Mouse (Mus musculus): ENCODE results near the gene Reg4. TPM values are rescaled to one million over a fixed set of nuclear protein-coding genes. Genes with fewer than 3 reads are reported as not detected.

The Reg4 gene
- total and polyA plus RNA-seq, 2 experiments from 2014 or later, result not detected

- Histone ChIP-seq H3K4me3 (ENCODE audit: low read depth, low read length) (no peak overlapping the region), H3K36me3 (ENCODE audit: insufficient read depth) (no peaks in the 10 kb centered on the region), H3K4me2 (ENCODE audit: low read depth) (no peak overlapping the region), H3K9me3 (ENCODE audit: low read length) (no peaks in the 10 kb centered on the region), H3K27ac (ENCODE audit: low read depth, low read length) (no peak overlapping the region), H3K27me3 (ENCODE audit: insufficient read depth, low read length) (no peaks in the 10 kb centered on the region), H3K9ac (no peak overlapping the region), H3K4me1 (ENCODE audit: insufficient read depth) (no peaks in the 10 kb centered on the region)
- DNase-seq, result no peak
- no peak for TF ChIP-seq CTCF (IDR thresholded peaks at IDR 0.05; ENCODE audit: low read depth)
- no peak for ATAC-seq
- 94% methylated on average over 2 of the region's 2 CpGs for WGBS
Observed at GRCm38 (mm10) chr3:98249378-98249777, 27.4 kb downstream of the Reg4 start.

GRCm38 (mm10) chr3:98249833-98250448 lies 28.0 kb downstream of the Reg4 start:
- WGBS, result 76% methylated on average over 11 of the region's 11 CpGs

GRCm38 (mm10) chr3:98254059-98254458 lies 32.1 kb downstream of the Reg4 start:
- no peak for ATAC-seq
- TF ChIP-seq CTCF (IDR thresholded peaks at IDR 0.05; ENCODE audit: low read depth), result no peak
- 92% methylated on average over 2 of the region's 3 CpGs for WGBS
- Histone ChIP-seq H3K9ac (no peak overlapping the region), H3K27me3 (ENCODE audit: insufficient read depth, low read length) (no peaks in the 10 kb centered on the region), H3K36me3 (ENCODE audit: insufficient read depth) (no peaks in the 10 kb centered on the region), H3K4me1 (ENCODE audit: insufficient read depth) (no peaks in the 10 kb centered on the region), H3K4me2 (ENCODE audit: low read depth) (no peak overlapping the region), H3K4me3 (ENCODE audit: low read depth, low read length) (no peak overlapping the region), H3K27ac (ENCODE audit: low read depth, low read length) (no peak overlapping the region), H3K9me3 (ENCODE audit: low read length) (no peaks in the 10 kb centered on the region)
- DNase-seq, result no peak

More at GRCm38 (mm10) chr3:98249833-98250448, 28.0 kb downstream of the Reg4 start:
- Histone ChIP-seq H3K9ac (no peak overlapping the region), H3K27ac (ENCODE audit: low read depth, low read length) (no peak overlapping the region), H3K4me3 (ENCODE audit: low read depth, low read length) (no peak overlapping the region), H3K9me3 (ENCODE audit: low read length) (no peaks in the 10 kb centered on the region), H3K4me1 (ENCODE audit: insufficient read depth) (no peaks in the 10 kb centered on the region), H3K27me3 (ENCODE audit: insufficient read depth, low read length) (no peaks in the 10 kb centered on the region), H3K4me2 (ENCODE audit: low read depth) (no peak overlapping the region), H3K36me3 (ENCODE audit: insufficient read depth) (no peaks in the 10 kb centered on the region)
- no peak for TF ChIP-seq CTCF (IDR thresholded peaks at IDR 0.05; ENCODE audit: low read depth)
- ATAC-seq (peak; percentile 51; the same call in 1 of the 2 replicates), DNase-seq (no peak)

- Histone ChIP-seq H3K27me3 (ENCODE audit: insufficient read depth, low read length) (no peaks in the 10 kb centered on the region), H3K9me3 (ENCODE audit: low read length) (no peaks in the 10 kb centered on the region), H3K27ac (ENCODE audit: low read depth, low read length) (no peak overlapping the region), H3K9ac (no peak overlapping the region), H3K4me3 (ENCODE audit: low read depth, low read length) (no peak overlapping the region), H3K36me3 (ENCODE audit: insufficient read depth) (no peaks in the 10 kb centered on the region), H3K4me1 (ENCODE audit: insufficient read depth) (no peaks in the 10 kb centered on the region), H3K4me2 (ENCODE audit: low read depth) (no peak overlapping the region)
- WGBS, result 78% methylated on average over 8 of the region's 8 CpGs
- no peak for TF ChIP-seq CTCF (IDR thresholded peaks at IDR 0.05; ENCODE audit: low read depth)
- ATAC-seq (peak; percentile 29; the same call in 1 of the 2 replicates), DNase-seq (no peak)
Observed at GRCm38 (mm10) chr3:98254656-98255583, 33.0 kb downstream of the Reg4 start.

GRCm38 (mm10) chr3:98258723-98259122 lies 36.8 kb downstream of the Reg4 start:
- 85% methylated on average over 4 of the region's 4 CpGs for WGBS
- 0 out of 2 replicates have a peak overlapping the region, but pooled peaks have one; percentile 21 for H3K27ac ChIP-seq (ENCODE audit: low read depth, low read length)
- ATAC-seq (no peak), DNase-seq (no peak)
- no peaks in the 10 kb centered on the region for H3K27me3 ChIP-seq (ENCODE audit: insufficient read depth, low read length)
- no peak for TF ChIP-seq CTCF (IDR thresholded peaks at IDR 0.05; ENCODE audit: low read depth)
- H3K4me1 ChIP-seq (ENCODE audit: insufficient read depth), result no peaks in the 10 kb centered on the region
- no peaks in the 10 kb centered on the region for H3K36me3 ChIP-seq (ENCODE audit: insufficient read depth)
- H3K9ac ChIP-seq, result no peak overlapping the region
- H3K4me2 ChIP-seq (ENCODE audit: low read depth), result no peak overlapping the region
- no peak overlapping the region for H3K4me3 ChIP-seq (ENCODE audit: low read depth, low read length)
- no peaks in the 10 kb centered on the region for H3K9me3 ChIP-seq (ENCODE audit: low read length)

- no peak; the same call in 1 of the 2 replicates for ATAC-seq
- H3K9me3 ChIP-seq (ENCODE audit: low read length), result no peaks in the 10 kb centered on the region
- no peak overlapping the region for H3K27ac ChIP-seq (ENCODE audit: low read depth, low read length)
- no peaks in the 10 kb centered on the region for H3K27me3 ChIP-seq (ENCODE audit: insufficient read depth, low read length)
- 72% methylated on average over 5 of the region's 5 CpGs for WGBS
- TF ChIP-seq CTCF (IDR thresholded peaks at IDR 0.05; ENCODE audit: low read depth), result no peak
- no peaks in the 10 kb centered on the region for H3K4me1 ChIP-seq (ENCODE audit: insufficient read depth)
- no peak overlapping the region for H3K4me2 ChIP-seq (ENCODE audit: low read depth)
- no peak overlapping the region for H3K4me3 ChIP-seq (ENCODE audit: low read depth, low read length)
- DNase-seq, result peak; percentile 30
- no peaks in the 10 kb centered on the region for H3K36me3 ChIP-seq (ENCODE audit: insufficient read depth)
- no peak overlapping the region for H3K9ac ChIP-seq
Observed at GRCm38 (mm10) chr3:98259271-98259751, 37.4 kb downstream of the Reg4 start.

- Histone ChIP-seq H3K36me3 (ENCODE audit: insufficient read depth) (no peaks in the 10 kb centered on the region), H3K4me2 (ENCODE audit: low read depth) (no peak overlapping the region), H3K27me3 (ENCODE audit: insufficient read depth, low read length) (no peaks in the 10 kb centered on the region), H3K4me3 (ENCODE audit: low read depth, low read length) (no peak overlapping the region), H3K9ac (no peak overlapping the region), H3K4me1 (ENCODE audit: insufficient read depth) (no peaks in the 10 kb centered on the region), H3K9me3 (ENCODE audit: low read length) (no peaks in the 10 kb centered on the region), H3K27ac (ENCODE audit: low read depth, low read length) (no peak overlapping the region)
- 84% methylated on average over 3 of the region's 3 CpGs for WGBS
- DNase-seq (no peak), ATAC-seq (no peak)
- TF ChIP-seq CTCF (IDR thresholded peaks at IDR 0.05; ENCODE audit: low read depth), result no peak
Observed at GRCm38 (mm10) chr3:98260534-98260933, 38.6 kb downstream of the Reg4 start.
